Mouse (Mus musculus) ES-Bruce4 (cell line): Measurements from ENCODE around the gene Eif4a2. TPM values are rescaled to one million over a fixed set of nuclear protein-coding genes. Genes with fewer than 3 reads are reported as not detected.
"Not testable (repeated sequence)": the region's sequence is repeated elsewhere in the genome, so short reads cannot be mapped to it uniquely, and the experiment has no call there.

ENCODE experiments used
- H3K27ac ChIP-seq: 2 replicates; pipeline ENCODE4 v1.5.1; 2012; ENCODE audit warnings: low read length, inconsistent platforms; ENCODE audit not compliant: insufficient read depth
- H3K27me3 ChIP-seq: 2 replicates; pipeline ENCODE4 v1.6.1; 2012; ENCODE audit warnings: mild to moderate bottlenecking, low read length, inconsistent platforms; ENCODE audit not compliant: control insufficient read depth, poor library complexity, insufficient read depth, severe bottlenecking
- H3K36me3 ChIP-seq: 2 replicates; pipeline ENCODE4 v1.6.1; 2012; ENCODE audit warnings: inconsistent platforms, mild to moderate bottlenecking, low read length, moderate library complexity; ENCODE audit not compliant: control insufficient read depth, poor library complexity, insufficient read depth, severe bottlenecking
- H3K4me1 ChIP-seq: one replicate; pipeline ENCODE4 v1.8.1; 2011; ENCODE audit warnings: low read length; ENCODE audit not compliant: control insufficient read depth, insufficient read depth
- H3K4me3 ChIP-seq: 2 replicates; pipeline ENCODE4 v1.5.1; 2011; ENCODE audit warnings: low read depth, mild to moderate bottlenecking, low read length
- H3K9ac ChIP-seq: 2 replicates; pipeline ENCODE4 v1.6.1; 2012; ENCODE audit warnings: low read depth, mild to moderate bottlenecking, inconsistent platforms; ENCODE audit not compliant: poor library complexity, severe bottlenecking
- H3K9me3 ChIP-seq: replicated peaks from 2 replicates; pipeline ENCODE4 v1.6.1; 2012; ENCODE audit warnings: mild to moderate bottlenecking, low read length, inconsistent platforms; ENCODE audit not compliant: control insufficient read depth, poor library complexity, insufficient read depth, severe bottlenecking
- CTCF ChIP-seq: IDR thresholded peaks from one replicate; pipeline ENCODE4 v1.8.1; 2011; ENCODE audit warnings: low read depth, low read length
- EP300 ChIP-seq: IDR thresholded peaks from 2 replicates; pipeline ENCODE4 v1.6.1; 2011; ENCODE audit warnings: low read depth, low read length; ENCODE audit not compliant: insufficient read depth
- POLR2A ChIP-seq: IDR thresholded peaks from one replicate; pipeline ENCODE4 v1.8.1; 2011; ENCODE audit warnings: low read length; ENCODE audit not compliant: insufficient read depth
- polyA plus RNA-seq: library from polyadenylated mRNA; stranded (reverse); fragments of >200 nt; gene quantifications from 2 replicates; pipeline ENCODE4 v1.2.4, GENCODE M21; 2011; ENCODE audit warnings: low read depth; ENCODE audit not compliant: missing spikeins, insufficient read depth, insufficient read length

The Eif4a2 gene
- polyA plus RNA-seq, 1 experiment, result 1,069 TPM

DNA sequence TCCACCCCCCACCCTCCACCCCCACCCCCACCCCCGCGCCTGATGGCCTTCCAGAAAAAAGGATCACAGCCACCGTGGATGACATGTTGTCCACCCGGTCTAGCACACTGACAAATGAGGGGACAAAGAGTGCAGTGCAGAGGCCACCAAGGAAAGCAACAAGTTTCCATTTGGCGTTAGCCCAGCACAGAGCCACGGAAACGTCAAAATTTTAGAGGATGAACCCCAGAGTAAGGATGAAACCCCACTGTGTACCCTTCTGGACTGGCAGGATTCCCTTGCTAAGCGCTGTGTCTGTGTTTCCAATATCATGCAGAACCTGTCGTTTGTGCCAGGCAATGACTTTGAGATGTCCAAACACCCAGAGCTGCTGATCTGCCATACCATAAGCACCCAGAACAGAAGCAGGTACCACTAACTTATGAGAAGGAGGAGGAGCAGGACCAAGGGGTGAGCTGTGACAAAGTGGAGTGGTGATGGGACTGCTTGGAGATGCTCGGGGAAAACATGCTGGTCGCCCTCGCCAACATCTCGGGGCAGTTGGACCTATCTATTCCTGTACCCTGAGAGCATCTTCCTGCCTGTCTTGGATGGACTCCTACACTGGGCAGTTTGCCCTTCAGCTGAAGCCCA lies 13.8 kb upstream of the Eif4a2 start:
- H3K27me3 ChIP-seq, result no peaks in the 10 kb centered on the region
- TF ChIP-seq CTCF (no peak), EP300 (no peak), POLR2A (no peak)
- peaks cover 11% of the 10 kb centered on the region for H3K4me1 ChIP-seq
- H3K36me3 ChIP-seq, result no peaks in the 10 kb centered on the region
- H3K4me3 ChIP-seq, result no peak overlapping the region
- no peaks in the 10 kb centered on the region for H3K9me3 ChIP-seq
- H3K27ac ChIP-seq, result no peak overlapping the region
- H3K9ac ChIP-seq, result no peak overlapping the region

- H3K27me3 ChIP-seq, result no peaks in the 10 kb centered on the region
- no peak for TF ChIP-seq POLR2A
- H3K27ac ChIP-seq, result no peak overlapping the region
- no peaks in the 10 kb centered on the region for H3K36me3 ChIP-seq
- H3K4me3 ChIP-seq, result no peak overlapping the region
- H3K9me3 ChIP-seq, result no peaks in the 10 kb centered on the region
- H3K4me1 ChIP-seq, result peaks cover 11% of the 10 kb centered on the region
- no peak overlapping the region for H3K9ac ChIP-seq
Observed at GRCm38 (mm10) chr16:23094136-23094535, 13.1 kb upstream of the Eif4a2 start.

GRCm38 (mm10) chr16:23095581-23095980 lies 11.7 kb upstream of the Eif4a2 start:
- H3K36me3 ChIP-seq, result not testable (repeated sequence)
- peak overlapping the region; percentile 77 for H3K27ac ChIP-seq

DNA sequence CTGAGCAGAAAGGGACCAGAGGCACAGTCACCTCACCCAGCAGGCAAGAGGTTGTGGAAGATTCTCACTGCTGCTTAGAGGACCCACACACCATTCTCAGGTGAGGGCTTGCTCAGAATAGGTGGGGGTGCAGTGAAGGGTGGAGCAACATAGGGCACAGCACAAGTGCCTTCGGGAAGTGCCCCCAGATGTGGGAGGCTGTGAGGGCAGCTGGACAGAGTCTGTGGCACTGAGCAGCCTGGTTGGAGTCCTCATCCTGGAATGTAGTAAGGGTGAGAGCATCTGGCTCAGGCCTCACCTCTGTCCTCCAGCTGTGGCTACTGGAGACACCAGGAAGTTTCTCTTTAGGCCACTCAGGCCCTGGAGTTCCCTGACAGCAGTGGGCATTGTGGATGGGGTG lies 10.4 kb upstream of the Eif4a2 start:
- H3K27ac ChIP-seq, result peak overlapping the region; percentile 22
- H3K9ac ChIP-seq, H3K36me3 ChIP-seq, H3K9me3 ChIP-seq, H3K27me3 ChIP-seq, H3K4me3 ChIP-seq, H3K4me1 ChIP-seq: not testable (repeated sequence)

More at GRCm38 (mm10) chr16:23095581-23095980, 11.7 kb upstream of the Eif4a2 start:
- not testable (repeated sequence) for H3K27me3 ChIP-seq, H3K4me3 ChIP-seq, H3K9ac ChIP-seq, H3K9me3 ChIP-seq
- H3K4me1 ChIP-seq, result peaks cover 11% of the 10 kb centered on the region

- H3K27ac ChIP-seq, result peak overlapping the region; percentile 98
Observed at GRCm38 (mm10) chr16:23097290-23098104, 9.7 kb upstream of the Eif4a2 start.

DNA sequence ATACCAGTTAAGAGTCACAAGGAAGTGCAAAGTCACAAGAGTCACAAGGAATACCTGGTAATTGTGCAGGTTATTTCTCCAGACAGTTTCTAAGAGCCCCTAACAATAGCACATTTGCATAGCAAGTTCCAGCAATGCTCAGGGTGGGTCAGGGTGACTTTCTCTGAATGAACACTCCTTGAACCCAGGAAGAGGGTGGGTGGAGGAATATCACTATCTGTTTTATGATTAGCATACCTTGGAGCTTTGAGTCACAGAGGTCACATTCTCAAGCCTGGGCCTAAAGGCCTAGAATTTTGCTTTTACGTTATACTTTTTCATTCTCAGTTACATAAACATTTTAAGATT lies 9.2 kb upstream of the Eif4a2 start:
- H3K27me3 ChIP-seq, H3K9ac ChIP-seq, H3K36me3 ChIP-seq, H3K9me3 ChIP-seq, H3K4me3 ChIP-seq, H3K4me1 ChIP-seq: not testable (repeated sequence)
- TF ChIP-seq EP300, result peak; percentile 11; the same call in 1 of the 2 replicates
- H3K27ac ChIP-seq, result peak overlapping the region; percentile 98

More at GRCm38 (mm10) chr16:23097290-23098104, 9.7 kb upstream of the Eif4a2 start:
- not testable (repeated sequence) for H3K9me3 ChIP-seq, H3K4me3 ChIP-seq, H3K9ac ChIP-seq, H3K4me1 ChIP-seq, H3K27me3 ChIP-seq, H3K36me3 ChIP-seq
